Mouse (Mus musculus): ENCODE results near the gene Zfand6. TPM values are rescaled to one million over a fixed set of nuclear protein-coding genes. Genes with fewer than 3 reads are reported as not detected.

The Zfand6 gene
- total RNA-seq, 1 experiment from 2014 or later, result 129 TPM

DNA sequence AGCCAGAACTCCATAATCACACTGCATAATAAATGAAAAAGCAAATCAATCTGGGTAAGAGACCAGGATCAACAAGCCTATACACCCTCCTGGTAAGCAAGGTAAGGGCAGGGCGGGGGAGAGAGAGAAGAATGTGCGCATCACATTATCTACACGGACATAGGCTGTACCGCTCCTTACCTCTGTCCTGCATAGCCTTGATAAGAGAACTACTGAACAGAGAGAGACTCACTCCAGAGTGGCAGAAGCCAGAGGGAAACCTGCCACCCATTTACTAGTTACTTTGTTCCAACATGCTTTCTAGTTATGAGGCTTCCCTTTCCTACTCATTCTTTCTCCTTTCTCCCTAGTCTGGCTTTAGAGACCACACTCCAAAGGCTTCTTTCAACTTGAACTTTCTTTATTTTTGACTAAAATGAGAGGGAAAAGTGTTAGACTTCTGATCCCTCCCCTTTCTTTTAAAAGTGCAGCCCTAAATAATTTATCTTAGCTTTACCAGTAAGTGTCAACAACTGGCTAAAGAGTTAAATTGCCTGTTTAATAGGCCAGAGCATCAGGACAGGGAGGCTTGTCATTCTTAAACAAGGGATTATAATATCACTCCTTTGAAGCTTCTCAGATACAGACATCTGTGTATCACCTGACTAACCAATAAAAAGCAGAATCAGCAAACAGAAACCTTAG lies 38.3 kb downstream of the Zfand6 start:
- no peak for DNase-seq

DNA sequence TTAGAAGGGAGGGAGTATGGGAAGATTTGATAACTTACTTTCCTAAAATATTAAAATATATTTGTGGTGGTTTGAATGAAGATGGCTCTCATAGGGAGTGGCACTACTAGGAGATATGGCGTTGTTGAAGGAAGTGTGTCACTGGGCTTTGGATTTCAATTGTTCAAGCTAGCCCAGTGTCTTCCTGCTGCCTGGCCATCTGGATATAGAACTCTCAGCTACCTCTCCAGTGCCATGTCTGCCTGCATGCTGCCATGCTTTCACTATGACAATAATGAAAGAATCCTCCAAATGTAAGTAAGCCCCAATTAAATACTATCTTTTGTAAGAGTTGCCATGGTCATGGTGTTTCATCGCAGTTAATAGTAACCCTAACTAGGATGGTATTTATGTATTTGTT lies 40.7 kb downstream of the Zfand6 start:
- no peak for DNase-seq

DNA sequence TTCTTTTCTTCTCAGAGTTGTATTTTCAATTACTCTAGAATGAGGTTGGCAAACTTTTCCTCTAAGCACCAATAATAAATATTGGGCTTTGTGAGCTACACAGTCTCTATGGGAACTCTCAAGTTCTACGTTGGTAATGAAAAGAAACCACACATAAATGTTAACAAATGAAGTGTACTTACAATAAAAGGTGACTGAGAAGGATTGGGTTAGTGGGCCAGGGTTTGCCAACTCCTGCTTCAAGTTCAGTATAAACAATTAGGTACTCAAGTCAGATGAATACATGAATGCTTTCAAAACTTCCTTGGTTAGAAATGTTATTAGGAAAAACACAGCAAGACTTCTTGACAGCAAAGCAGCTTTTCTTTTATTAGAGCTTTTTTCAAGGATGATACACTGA lies 43.5 kb downstream of the Zfand6 start:
- DNase-seq, result no peak

DNA sequence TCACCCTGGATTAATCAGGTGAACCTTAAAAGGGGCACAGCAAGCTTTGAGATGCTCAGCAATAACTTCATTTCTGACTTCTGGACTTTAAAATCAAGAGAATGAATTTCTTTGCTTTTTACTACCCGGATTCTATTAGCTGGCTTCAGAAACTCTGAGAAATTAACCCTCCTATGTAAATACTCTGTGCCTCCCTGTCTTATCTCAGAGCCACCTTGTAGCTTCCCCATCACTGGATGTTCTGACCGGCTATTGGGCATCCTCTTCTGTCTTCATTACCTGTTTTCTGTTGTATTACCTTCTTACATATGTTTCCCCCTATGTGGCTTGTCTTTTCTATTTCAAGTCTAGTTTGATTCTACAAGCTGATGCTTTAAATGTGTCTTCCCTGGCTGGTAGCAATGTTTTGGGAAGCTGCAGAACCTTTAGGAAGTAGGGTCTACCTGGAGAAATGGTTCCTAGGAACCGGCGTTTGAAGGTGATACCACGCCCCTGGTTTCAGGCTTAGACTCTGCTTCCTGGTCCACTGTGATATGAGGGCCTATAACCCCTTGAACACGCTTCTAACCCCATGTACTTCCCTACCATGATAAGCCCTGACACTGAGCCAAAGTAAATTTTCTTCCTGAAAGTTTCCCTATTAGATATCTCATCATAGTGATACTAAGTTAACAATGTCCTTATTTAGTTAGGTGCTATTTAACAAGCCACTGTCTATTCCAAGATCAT lies 46.3 kb downstream of the Zfand6 start:
- DNase-seq, result no peak

DNA sequence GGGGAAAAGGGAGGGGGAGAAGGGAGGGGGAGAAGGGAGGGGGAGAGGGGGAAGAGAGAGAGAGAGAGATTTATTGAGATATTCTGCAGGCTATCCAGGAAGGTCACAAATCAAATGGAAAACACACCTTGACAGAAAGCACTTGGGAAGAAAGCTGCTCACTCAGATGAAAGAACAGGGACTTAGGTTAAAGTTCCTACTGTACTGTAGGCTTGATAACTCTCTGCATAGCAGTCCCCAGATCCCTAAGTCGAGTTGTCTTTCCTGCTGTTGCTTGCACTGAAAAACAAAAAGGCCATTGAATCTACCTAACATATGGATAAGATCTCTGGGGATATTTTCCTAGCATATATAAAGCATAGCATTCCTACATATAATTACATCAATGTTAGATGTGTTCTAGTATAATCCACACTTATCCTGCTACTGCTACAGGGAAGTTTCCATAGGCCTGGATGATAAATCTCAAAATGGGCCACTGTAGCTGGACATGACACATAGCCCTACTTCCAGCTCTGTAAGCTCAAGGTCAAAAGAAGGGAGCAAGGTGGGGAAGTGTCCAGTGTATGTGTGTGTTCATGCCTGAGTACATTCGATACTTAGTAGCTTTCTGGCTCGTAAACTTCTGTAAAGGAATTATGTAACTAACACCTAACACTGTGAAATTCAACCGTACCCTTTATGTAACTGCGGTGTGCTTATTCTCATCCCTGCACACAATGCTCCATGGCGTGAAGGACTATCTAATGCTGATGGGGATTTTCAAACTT lies 47.4 kb downstream of the Zfand6 start:
- no peak for DNase-seq

DNA sequence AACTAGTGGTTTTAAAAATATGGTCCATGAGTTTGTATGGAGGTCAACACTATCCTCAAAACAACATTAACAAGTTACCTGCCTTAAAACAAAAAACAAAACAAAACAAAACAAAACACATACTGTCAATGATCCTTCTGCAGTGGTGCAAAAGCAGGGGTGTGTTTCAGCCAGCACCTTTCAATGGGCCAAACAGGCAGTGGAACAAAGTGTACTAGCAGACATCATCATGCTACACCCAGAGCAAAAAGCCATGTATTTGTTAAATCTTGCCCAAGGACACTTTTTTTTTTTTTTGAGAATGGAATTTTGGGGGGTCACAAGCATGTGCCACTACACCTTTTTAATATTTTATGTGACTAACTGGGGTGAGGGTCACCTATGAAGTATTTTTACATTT lies 52.8 kb downstream of the Zfand6 start:
- DNase-seq, result no peak

DNA sequence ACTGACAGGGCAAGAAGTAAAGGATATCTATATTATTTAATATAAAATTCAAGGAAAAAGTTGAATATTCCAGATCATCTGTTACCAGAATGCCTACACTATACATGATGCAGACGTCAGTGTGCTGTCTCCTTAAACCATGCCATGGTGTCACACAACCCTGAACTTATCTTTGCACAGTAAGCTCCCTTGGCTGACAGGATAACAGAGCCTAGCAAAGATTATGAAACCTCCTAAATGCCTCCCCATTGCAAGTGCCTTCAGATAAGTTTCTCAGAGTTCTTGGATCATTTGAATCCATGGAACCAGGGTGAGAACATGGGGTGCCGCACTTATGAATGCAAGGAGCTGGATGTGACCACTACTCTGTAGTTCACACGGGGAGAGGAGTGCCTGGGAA lies 57.9 kb downstream of the Zfand6 start:
- DNase-seq, result no peak

DNA sequence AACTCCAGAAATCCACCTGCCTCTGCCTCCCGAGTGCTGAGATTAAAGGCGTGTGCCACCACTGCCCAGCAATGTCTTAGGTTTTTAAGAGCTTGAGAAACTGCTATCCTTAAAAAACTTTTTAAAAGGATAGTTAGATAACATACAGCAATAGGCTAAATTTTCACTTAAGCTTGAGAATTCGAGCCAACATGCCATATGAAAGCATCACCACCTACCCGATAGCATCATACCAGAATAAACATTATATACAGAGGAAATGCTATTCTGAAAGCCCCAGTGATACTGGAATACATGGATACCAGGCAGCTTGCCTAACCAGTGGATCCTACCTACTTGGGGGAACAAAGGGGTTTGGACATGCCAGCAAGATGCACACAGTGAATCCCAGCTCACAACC lies 66.0 kb downstream of the Zfand6 start:
- no peak for DNase-seq

DNA sequence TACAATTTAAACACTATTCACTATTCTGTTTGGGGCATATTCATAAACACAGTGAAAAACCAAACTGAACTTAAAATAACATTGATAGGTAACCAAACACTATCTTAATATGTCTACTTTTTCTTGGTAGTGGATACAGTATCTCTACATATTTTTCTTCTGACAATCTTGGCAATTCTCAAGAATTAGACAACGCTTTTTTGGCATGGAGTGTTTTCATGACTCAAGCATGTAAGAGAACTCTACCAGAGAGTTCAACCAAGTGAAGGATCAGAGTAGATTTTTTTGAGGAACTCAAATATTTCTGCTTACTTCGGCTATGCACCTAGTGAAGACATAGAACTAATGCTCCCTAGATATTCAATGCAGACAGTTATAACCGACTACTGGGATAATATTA lies 68.8 kb downstream of the Zfand6 start:
- DNase-seq, result no peak

DNA sequence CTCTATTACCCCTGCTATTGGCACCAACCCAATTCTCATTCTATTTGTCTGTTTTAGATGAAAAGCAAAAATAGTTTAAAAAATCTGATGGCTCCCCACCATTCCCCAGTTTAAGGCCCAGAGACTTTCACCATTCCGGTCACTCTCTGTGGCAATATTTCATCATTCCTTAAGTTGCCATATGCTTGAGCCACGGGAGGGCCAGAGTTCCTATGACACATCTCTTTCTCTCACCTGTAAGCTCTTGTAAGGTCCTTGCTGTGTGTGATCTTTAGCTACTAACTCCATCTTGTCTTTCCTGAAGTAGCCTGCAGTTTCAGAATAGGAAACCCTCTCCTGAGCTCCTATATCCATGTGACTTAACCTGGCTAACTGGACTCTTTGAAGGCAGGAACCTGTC lies 70.8 kb downstream of the Zfand6 start:
- DNase-seq, result no peak

DNA sequence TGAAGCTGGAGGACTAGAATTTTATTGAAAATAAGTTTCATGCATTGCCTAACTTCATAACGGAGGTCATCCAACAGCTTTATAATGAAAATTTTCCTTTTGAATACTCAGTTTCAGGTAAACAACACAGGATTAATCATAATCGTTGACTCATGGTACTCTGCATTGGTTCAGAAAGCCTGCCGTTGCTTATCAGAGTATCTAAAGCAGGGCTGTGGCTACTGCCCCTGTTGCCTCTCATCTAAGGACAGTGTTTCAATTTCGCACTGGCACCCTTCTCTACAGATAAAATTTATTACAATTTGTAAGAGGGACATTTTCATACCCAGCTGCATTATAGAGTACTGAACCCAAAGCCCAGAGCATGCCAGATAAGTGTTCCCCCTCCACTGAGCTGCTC lies 77.3 kb downstream of the Zfand6 start:
- DNase-seq, result no peak

DNA sequence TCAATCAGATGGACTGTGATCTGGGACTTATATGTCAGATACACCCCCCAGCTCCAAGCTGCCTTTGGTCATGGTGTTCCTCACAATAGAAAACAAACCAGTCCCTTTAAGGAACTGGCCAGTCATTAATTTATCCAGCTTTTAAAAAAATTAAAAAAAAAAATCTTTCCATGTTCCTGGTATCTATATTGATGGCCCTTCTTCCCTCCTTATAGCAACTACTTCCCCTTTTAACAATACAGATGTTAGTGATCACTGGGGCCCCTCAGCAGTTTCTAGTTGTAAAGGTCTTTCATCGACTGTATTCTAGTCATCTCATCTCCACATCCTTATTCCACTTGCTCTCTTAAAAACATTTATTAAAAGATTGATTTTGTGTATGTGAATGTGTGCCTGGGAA lies 78.2 kb downstream of the Zfand6 start:
- DNase-seq, result no peak

DNA sequence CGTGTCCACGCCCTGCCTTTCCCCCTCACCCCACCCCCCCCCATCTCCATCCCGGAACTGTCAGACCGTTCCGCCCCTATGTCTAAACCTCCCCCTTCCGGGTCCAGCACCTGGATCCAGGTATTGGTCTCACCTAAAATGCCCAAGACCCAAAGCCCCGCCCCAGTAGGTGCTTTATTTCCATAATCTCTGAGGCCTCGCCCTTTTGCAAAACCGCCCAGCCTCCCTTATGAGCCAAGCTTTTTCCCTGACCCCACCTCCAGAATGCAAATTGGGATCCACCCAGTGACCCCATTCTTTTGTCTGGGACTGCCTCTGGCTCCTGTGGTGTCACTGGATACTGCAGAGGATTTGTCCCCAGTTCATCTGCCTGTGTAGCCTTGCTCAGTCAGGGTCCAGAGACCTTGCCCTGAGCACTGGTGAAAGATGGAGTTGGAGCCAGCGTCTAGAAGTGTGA lies 83.4 kb downstream of the Zfand6 start, which contains the start of gene Fah:
Fah (minus strand) TSS at position 430 of the 457 bp plus-strand sequence.
- peak; percentile 77 for DNase-seq

DNA sequence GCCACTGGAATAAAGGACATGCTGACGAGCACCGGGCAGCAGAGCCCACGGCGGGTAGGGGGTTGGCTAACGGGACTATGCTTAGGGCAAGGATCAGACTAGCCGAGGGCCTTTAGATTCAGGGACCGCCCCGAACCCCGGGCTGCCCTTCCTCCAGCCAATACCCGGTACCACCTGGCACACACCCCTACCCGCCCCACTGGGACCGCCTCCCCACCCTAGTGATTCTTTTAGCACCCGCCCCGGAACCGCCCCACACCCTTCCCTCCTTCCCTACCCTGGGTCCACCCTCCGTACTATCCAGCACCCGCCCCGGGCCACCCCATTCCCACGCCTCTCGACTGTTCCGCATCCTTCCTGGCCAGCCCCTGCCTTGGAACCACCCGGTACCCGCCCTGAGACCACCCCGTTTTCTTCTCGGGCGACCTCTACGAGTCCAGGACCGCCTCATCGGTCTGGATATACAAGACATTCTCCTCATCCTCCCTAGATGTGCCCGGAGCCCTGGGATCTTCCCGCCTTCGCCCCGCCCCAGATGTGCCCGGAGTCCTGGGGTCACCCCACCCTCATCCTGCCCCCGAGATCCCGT lies 84.0 kb downstream of the Zfand6 start:
- DNase-seq, result peak; percentile 94

DNA sequence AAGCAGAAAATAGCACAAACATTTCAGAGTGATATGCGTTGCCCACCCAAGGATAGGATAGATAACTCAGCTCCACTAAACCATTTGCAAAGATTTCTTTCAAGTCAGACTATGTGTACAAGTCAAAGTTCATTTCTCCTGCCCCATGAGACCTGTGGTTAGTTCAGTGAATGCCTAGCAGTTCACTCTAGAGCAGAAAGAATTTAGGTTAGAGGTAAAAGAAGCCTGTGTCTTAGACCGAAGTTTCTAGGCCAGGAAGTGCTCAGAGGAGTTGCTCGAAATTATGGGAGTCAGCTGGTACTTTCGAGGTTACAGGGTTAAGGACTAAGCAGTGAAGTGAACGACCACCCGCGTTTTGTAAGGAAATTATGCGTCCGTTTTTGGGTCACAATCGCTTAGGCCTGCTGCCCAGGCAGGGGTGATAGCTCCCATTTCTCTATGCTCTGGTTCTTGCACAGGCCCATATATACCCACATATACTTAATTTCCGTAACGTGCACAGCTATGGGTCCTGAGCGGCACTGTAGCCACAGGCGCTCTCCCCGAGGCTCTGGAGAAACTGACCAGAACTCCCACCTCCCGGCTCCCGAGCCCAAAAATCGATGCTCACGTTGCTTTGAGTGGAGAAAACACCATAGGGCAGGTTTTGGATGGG lies 84.6 kb downstream of the Zfand6 start:
- peak; percentile 24 for DNase-seq

DNA sequence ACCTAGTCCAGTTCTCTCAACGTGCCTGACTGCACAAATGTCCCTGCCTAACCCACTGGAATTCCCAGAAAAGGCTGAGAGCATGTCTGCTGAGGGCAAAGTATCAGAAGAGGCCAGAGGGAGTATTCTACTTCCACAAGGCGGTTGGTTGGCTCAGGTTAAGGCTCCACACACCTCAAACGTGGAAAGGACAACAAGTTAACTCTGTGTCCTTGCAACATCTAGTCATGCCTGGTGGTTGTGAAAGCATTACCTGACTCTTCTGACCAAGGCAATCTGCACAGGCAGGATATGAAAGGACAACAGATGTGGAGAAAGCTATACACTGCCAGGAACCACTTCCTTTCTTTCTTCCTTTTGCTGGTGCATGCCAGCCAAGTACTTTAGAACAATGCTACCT lies 85.3 kb downstream of the Zfand6 start:
- peak; percentile 43 for DNase-seq

DNA sequence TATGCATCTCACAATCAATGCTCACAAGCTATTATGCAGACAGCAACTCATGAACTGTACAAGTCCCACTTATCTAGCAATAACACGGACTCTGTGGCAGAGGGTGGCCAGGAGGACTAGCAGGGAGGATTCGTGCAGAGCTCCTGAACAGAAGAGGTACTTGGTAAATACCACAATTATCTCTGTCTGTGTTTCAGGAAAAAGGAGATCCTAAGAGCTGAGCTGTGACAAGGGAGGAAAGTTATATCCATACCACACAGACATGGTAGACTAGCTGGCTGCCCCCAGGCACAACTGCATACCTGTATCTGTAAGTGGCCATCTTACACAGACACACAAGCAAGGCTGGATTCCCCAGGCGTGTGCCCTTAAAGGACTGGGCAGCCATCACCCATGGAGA lies 88.4 kb downstream of the Zfand6 start:
- no peak for DNase-seq

DNA sequence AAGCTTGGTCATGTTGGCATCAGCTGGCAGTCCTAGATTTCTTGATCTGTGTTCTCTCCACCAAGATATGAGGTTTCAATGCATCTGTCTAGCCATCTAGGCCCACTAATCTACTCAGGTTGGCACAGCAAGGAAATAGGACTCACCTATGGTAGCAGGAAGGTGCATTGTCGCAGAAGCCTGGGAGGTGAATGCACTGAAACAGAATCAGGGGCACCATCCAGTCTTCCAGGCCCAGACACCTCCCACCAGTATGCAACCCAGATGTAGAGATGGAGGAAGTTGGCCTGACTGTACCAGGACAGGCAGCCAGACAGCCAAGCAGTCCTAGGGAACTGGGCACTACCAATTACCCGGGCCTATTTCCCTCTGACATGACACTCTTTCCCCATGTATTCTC lies 89.1 kb downstream of the Zfand6 start:
- DNase-seq, result no peak

DNA sequence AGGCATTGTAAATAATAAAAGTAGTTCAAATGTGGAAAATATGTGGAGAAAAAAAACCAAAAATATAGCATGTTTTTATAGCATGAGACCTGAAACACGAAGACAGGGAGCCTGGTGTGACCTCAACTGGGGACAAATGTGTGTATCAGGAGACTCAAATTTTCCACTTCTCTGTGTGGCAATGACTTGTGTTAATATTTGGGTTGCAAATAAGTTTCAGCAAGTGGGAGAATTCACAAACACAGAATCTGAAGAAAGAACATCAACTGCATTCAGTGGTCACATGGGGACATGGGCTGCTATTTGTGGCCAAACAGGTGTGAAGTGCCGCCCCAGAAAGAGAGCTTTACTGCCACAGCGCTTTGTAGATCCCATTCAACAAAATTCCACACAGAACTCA lies 93.1 kb downstream of the Zfand6 start:
- DNase-seq, result no peak

DNA sequence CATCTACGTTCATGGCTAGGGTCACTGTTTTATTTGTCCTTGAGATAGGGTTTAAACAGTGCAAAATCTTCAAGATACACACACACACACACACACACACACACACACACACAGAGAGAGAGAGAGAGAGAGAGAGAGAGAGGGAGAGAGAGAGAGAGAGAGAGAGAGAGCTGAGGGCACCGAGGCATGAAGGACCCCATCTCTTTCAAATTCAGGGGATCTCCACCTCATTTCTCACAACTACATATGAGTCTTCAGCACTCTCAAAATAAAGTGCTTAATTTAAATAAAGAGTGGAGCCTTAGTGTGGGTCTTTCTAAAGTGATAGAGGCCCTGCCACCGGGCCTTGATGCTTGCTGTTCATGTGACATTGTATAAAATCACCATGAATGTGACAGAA lies 93.8 kb downstream of the Zfand6 start:
- no peak for DNase-seq

DNA sequence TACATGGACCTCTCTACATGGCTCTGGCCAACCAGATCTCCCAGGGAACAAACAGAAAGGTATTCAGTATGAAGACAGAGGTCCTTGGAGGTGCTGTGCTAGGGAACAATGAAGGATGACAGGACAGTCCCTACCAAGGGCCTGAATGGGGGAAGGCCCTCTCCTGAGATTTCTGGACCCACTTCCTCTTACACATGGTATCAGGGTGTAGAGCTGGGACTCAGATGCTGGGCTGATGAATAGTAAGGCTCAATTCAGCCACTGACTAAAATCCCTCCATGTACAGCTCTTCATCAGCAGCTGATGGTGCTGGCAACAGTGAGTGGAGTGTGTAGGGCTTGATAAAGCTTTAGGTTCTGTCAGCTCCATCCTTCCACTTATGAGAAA lies 94.8 kb downstream of the Zfand6 start:
- no peak for DNase-seq

Data from adrenal gland, postnatal 14 days (tissue).